Mouse (Mus musculus): Measurements from ENCODE around the gene Gm7861. TPM values are rescaled to one million over a fixed set of nuclear protein-coding genes. Genes with fewer than 3 reads are reported as not detected.
"Not testable (repeated sequence)": the region's sequence is repeated elsewhere in the genome, so short reads cannot be mapped to it uniquely, and the experiment has no call there.

Gene Gm7861
- total RNA-seq (2012; rRNA removed) (not detected in 2 replicates), total RNA-seq (2014; rRNA removed) (not detected in 2 replicates), polyA plus RNA-seq (2012; ENCODE audit: insufficient read length, low read depth) (not detected in 2 replicates)

- H3K4me1 ChIP-seq (ENCODE audit: control insufficient read depth in 1 of 2, insufficient read depth in 2 of 2); H3K79me2 ChIP-seq (replicated peaks; ENCODE audit: control insufficient read depth, extremely low read depth, insufficient read depth, poor library complexity, severe bottlenecking); H3K27me3 ChIP-seq (replicated peaks); H3K27ac ChIP-seq (ENCODE audit: insufficient read depth, low read depth); H3K4me2 ChIP-seq (ENCODE audit: insufficient read depth, low read depth, poor library complexity, severe bottlenecking); H3K4me3 ChIP-seq (replicated peaks in 1 of 3; ENCODE audit: low read depth in 2 of 3, low read length in 2 of 3, poor library complexity in 1 of 3); H3K9ac ChIP-seq (ENCODE audit: insufficient read depth, low read depth); DNase-seq (ENCODE audit: extremely low read depth); in situ Hi-C loops (cut with MboI; ENCODE audit: low pct_ligation_motif_present, low pct_unique_long_range_greater_than_20kb, low sequenced_read_pairs); H3K36me3 ChIP-seq (replicated peaks in 1 of 2; ENCODE audit: control insufficient read depth in 1 of 2, insufficient read depth in 1 of 2, low read length in 1 of 2); dilution Hi-C loops (cut with MboI; ENCODE audit: extremely low pct_ligation_motif_present, extremely low pct_unique_long_range_greater_than_20kb, low sequenced_read_pairs); H3K9me3 ChIP-seq (replicated peaks; ENCODE audit: low read length): not testable (repeated sequence)
These were observed at the start of gene Gm7861 for GRCm38 (mm10) chr8:21594408-21594807. TSS of gene Gm7861 (minus strand) at chr8:21594508.

DNA sequence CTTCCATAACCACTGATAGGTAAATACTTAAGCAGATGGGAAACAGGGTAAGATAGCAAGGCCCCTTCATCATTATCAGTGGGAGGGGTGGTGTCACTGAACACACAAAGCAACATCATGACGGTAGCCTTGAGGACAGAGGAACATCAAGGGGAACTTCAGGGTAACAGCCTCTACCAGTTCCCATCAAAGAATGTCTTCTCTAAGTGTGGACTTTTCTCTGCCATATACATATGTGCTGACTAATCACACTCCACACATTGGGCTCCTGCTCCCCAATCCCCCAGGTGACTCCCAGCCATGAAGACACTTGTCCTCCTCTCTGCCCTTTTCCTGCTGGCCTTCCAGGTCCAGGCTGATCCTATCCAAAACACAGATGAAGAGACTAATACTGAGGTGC lies 23.6 kb upstream of the Gm7861 start, which contains the start of gene Defa26:
TSS of gene Defa26 (plus strand) at position 301 of the 400 bp plus-strand sequence.
- H3K36me3 ChIP-seq (replicated peaks in 1 of 2; ENCODE audit: control insufficient read depth in 1 of 2, insufficient read depth in 1 of 2, low read length in 1 of 2); H3K4me3 ChIP-seq (replicated peaks in 1 of 3; ENCODE audit: low read depth in 2 of 3, low read length in 2 of 3, poor library complexity in 1 of 3); H3K9ac ChIP-seq (ENCODE audit: insufficient read depth, low read depth); in situ Hi-C loops (cut with MboI; ENCODE audit: low pct_ligation_motif_present, low pct_unique_long_range_greater_than_20kb, low sequenced_read_pairs); H3K27ac ChIP-seq (ENCODE audit: insufficient read depth, low read depth); H3K27me3 ChIP-seq (replicated peaks); H3K79me2 ChIP-seq (replicated peaks; ENCODE audit: control insufficient read depth, extremely low read depth, insufficient read depth, poor library complexity, severe bottlenecking); H3K4me2 ChIP-seq (ENCODE audit: insufficient read depth, low read depth, poor library complexity, severe bottlenecking); H3K4me1 ChIP-seq (ENCODE audit: control insufficient read depth in 1 of 2, insufficient read depth in 2 of 2); DNase-seq (ENCODE audit: extremely low read depth); dilution Hi-C loops (cut with MboI; ENCODE audit: extremely low pct_ligation_motif_present, extremely low pct_unique_long_range_greater_than_20kb, low sequenced_read_pairs); H3K9me3 ChIP-seq (replicated peaks; ENCODE audit: low read length): not testable (repeated sequence)

DNA sequence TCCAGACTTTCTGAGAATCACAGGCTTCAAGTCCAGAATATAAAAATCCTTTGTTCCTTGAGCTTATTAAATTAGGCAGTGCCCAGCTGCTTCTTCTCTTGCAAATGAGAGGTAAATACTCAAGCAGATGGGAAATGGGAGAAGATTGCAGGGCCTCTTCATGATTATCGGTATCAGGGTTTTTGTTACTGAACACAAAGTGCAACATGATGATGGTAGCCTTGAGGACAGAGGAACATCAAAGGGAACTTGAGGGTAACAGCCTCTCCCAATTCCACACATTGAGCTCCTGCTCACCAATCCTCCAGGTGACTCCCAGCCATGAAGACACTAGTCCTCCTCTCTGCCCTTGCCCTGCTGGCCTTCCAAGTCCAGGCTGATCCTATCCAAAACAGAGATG lies 11.6 kb downstream of the Gm7861 start, which contains the start of gene Defa28:
TSS of gene Defa28 (plus strand) at position 301 of the 400 bp plus-strand sequence.
- H3K79me2 ChIP-seq (replicated peaks; ENCODE audit: control insufficient read depth, extremely low read depth, insufficient read depth, poor library complexity, severe bottlenecking); H3K4me2 ChIP-seq (ENCODE audit: insufficient read depth, low read depth, poor library complexity, severe bottlenecking); H3K9ac ChIP-seq (ENCODE audit: insufficient read depth, low read depth); H3K27me3 ChIP-seq (replicated peaks); H3K36me3 ChIP-seq (replicated peaks in 1 of 2; ENCODE audit: control insufficient read depth in 1 of 2, insufficient read depth in 1 of 2, low read length in 1 of 2); H3K9me3 ChIP-seq (replicated peaks; ENCODE audit: low read length); dilution Hi-C loops (cut with MboI; ENCODE audit: extremely low pct_ligation_motif_present, extremely low pct_unique_long_range_greater_than_20kb, low sequenced_read_pairs); in situ Hi-C loops (cut with MboI; ENCODE audit: low pct_ligation_motif_present, low pct_unique_long_range_greater_than_20kb, low sequenced_read_pairs); H3K27ac ChIP-seq (ENCODE audit: insufficient read depth, low read depth); H3K4me3 ChIP-seq (replicated peaks in 1 of 3; ENCODE audit: low read depth in 2 of 3, low read length in 2 of 3, poor library complexity in 1 of 3); H3K4me1 ChIP-seq (ENCODE audit: control insufficient read depth in 1 of 2, insufficient read depth in 2 of 2); DNase-seq (ENCODE audit: extremely low read depth): not testable (repeated sequence)

DNA sequence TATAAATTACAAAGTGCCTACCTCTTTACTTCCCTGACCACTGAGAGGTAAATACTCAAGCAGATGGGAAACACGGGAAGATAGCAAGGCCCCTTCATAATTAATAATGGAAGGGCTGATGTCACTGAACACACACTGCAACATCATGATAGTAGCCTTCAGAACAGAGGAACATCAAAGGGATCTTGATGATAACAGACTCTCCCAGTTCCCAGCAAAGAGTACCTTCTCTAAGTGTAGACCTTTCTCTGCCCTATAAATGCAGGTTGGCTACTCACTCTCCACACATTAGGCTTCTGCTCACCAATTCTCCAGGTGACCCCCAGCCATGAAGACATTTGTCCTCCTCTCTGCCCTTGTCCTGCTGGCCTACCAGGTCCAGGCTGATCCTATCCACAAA lies 29.2 kb downstream of the Gm7861 start, which contains the start of gene Defa37:
TSS of gene Defa37 (plus strand) at position 301 of the 400 bp plus-strand sequence.
- H3K36me3 ChIP-seq (replicated peaks in 1 of 2; ENCODE audit: control insufficient read depth in 1 of 2, insufficient read depth in 1 of 2, low read length in 1 of 2); H3K9ac ChIP-seq (ENCODE audit: insufficient read depth, low read depth); H3K27ac ChIP-seq (ENCODE audit: insufficient read depth, low read depth); dilution Hi-C loops (cut with MboI; ENCODE audit: extremely low pct_ligation_motif_present, extremely low pct_unique_long_range_greater_than_20kb, low sequenced_read_pairs); DNase-seq (ENCODE audit: extremely low read depth); H3K79me2 ChIP-seq (replicated peaks; ENCODE audit: control insufficient read depth, extremely low read depth, insufficient read depth, poor library complexity, severe bottlenecking); H3K9me3 ChIP-seq (replicated peaks; ENCODE audit: low read length); H3K4me1 ChIP-seq (ENCODE audit: control insufficient read depth in 1 of 2, insufficient read depth in 2 of 2); in situ Hi-C loops (cut with MboI; ENCODE audit: low pct_ligation_motif_present, low pct_unique_long_range_greater_than_20kb, low sequenced_read_pairs); H3K4me3 ChIP-seq (replicated peaks in 1 of 3; ENCODE audit: low read depth in 2 of 3, low read length in 2 of 3, poor library complexity in 1 of 3); H3K27me3 ChIP-seq (replicated peaks); H3K4me2 ChIP-seq (ENCODE audit: insufficient read depth, low read depth, poor library complexity, severe bottlenecking): not testable (repeated sequence)

Other genes starting within 250 kb of the Gm7861 start
- not detected in 2 replicates for gene Defa2, start 216.0 kb downstream of the Gm7861 start, total RNA-seq (2012; rRNA removed)
- gene Defa2, start 216.0 kb downstream of the Gm7861 start, total RNA-seq (2014; rRNA removed): not detected in 2 replicates
- not detected in 2 replicates for gene Defa2, start 216.0 kb downstream of the Gm7861 start, polyA plus RNA-seq (2012; ENCODE audit: insufficient read length, low read depth)
- not detected in 2 replicates for gene Defa33, start 202.7 kb downstream of the Gm7861 start, total RNA-seq (2012; rRNA removed)
- not detected in 2 replicates for gene Defa33, start 202.7 kb downstream of the Gm7861 start, total RNA-seq (2014; rRNA removed)
- gene Defa33, start 202.7 kb downstream of the Gm7861 start, polyA plus RNA-seq (2012; ENCODE audit: insufficient read length, low read depth): not detected in 2 replicates
- gene Defa36, start 167.1 kb downstream of the Gm7861 start, total RNA-seq (2012; rRNA removed): not detected in 2 replicates
- gene Defa36, start 167.1 kb downstream of the Gm7861 start, total RNA-seq (2014; rRNA removed): not detected in 2 replicates
- gene Defa36, start 167.1 kb downstream of the Gm7861 start, polyA plus RNA-seq (2012; ENCODE audit: insufficient read length, low read depth): not detected in 2 replicates
- not detected in 2 replicates for gene Gm7849, start 137.9 kb downstream of the Gm7861 start, total RNA-seq (2012; rRNA removed)
- not detected in 2 replicates for gene Gm7849, start 137.9 kb downstream of the Gm7861 start, total RNA-seq (2014; rRNA removed)
- not detected in 2 replicates for gene Gm7849, start 137.9 kb downstream of the Gm7861 start, polyA plus RNA-seq (2012; ENCODE audit: insufficient read length, low read depth)
- not detected in 2 replicates for gene Defa20, start 85.2 kb downstream of the Gm7861 start, total RNA-seq (2012; rRNA removed)
- gene Defa20, start 85.2 kb downstream of the Gm7861 start, total RNA-seq (2014; rRNA removed): not detected in 2 replicates
- gene Defa20, start 85.2 kb downstream of the Gm7861 start, polyA plus RNA-seq (2012; ENCODE audit: insufficient read length, low read depth): not detected in 2 replicates
- gene Defa32, start 65.5 kb downstream of the Gm7861 start, total RNA-seq (2012; rRNA removed): not detected in 2 replicates
- gene Defa32, start 65.5 kb downstream of the Gm7861 start, total RNA-seq (2014; rRNA removed): not detected in 2 replicates
- not detected in 2 replicates for gene Defa32, start 65.5 kb downstream of the Gm7861 start, polyA plus RNA-seq (2012; ENCODE audit: insufficient read length, low read depth)
- not detected in 2 replicates for gene Defa37, start 29.1 kb downstream of the Gm7861 start, total RNA-seq (2012; rRNA removed)
- gene Defa37, start 29.1 kb downstream of the Gm7861 start, total RNA-seq (2014; rRNA removed): not detected in 2 replicates
- not detected in 2 replicates for gene Defa37, start 29.1 kb downstream of the Gm7861 start, polyA plus RNA-seq (2012; ENCODE audit: insufficient read length, low read depth)
- not detected in 2 replicates for gene Defa28, start 11.5 kb downstream of the Gm7861 start, total RNA-seq (2012; rRNA removed)
- gene Defa28, start 11.5 kb downstream of the Gm7861 start, total RNA-seq (2014; rRNA removed): not detected in 2 replicates
- not detected in 2 replicates for gene Defa28, start 11.5 kb downstream of the Gm7861 start, polyA plus RNA-seq (2012; ENCODE audit: insufficient read length, low read depth)
- not detected in 2 replicates for gene Defa26, start 23.7 kb upstream of the Gm7861 start, total RNA-seq (2012; rRNA removed)
- gene Defa26, start 23.7 kb upstream of the Gm7861 start, total RNA-seq (2014; rRNA removed): not detected in 2 replicates
- gene Defa26, start 23.7 kb upstream of the Gm7861 start, polyA plus RNA-seq (2012; ENCODE audit: insufficient read length, low read depth): not detected in 2 replicates
- gene Defa17, start 61.3 kb upstream of the Gm7861 start, total RNA-seq (2012; rRNA removed): not detected in 2 replicates
- gene Defa17, start 61.3 kb upstream of the Gm7861 start, total RNA-seq (2014; rRNA removed): not detected in 2 replicates
- gene Defa17, start 61.3 kb upstream of the Gm7861 start, polyA plus RNA-seq (2012; ENCODE audit: insufficient read length, low read depth): not detected in 2 replicates
- not detected in 2 replicates for gene Defa34, start 71.3 kb upstream of the Gm7861 start, total RNA-seq (2012; rRNA removed)
- gene Defa34, start 71.3 kb upstream of the Gm7861 start, total RNA-seq (2014; rRNA removed): not detected in 2 replicates
- not detected in 2 replicates for gene Defa34, start 71.3 kb upstream of the Gm7861 start, polyA plus RNA-seq (2012; ENCODE audit: insufficient read length, low read depth)
- not detected in 2 replicates for gene AY761184, start 109.1 kb upstream of the Gm7861 start, total RNA-seq (2012; rRNA removed)
- gene AY761184, start 109.1 kb upstream of the Gm7861 start, total RNA-seq (2014; rRNA removed): not detected in 2 replicates
- gene AY761184, start 109.1 kb upstream of the Gm7861 start, polyA plus RNA-seq (2012; ENCODE audit: insufficient read length, low read depth): not detected in 2 replicates
- not detected in 2 replicates for gene Defa24, start 140.0 kb upstream of the Gm7861 start, total RNA-seq (2012; rRNA removed)
- not detected in 2 replicates for gene Defa24, start 140.0 kb upstream of the Gm7861 start, total RNA-seq (2014; rRNA removed)
- gene Defa24, start 140.0 kb upstream of the Gm7861 start, polyA plus RNA-seq (2012; ENCODE audit: insufficient read length, low read depth): not detected in 2 replicates
- gene Defb50, start 229.0 kb upstream of the Gm7861 start, total RNA-seq (2012; rRNA removed): not detected in 2 replicates
- not detected in 2 replicates for gene Defb50, start 229.0 kb upstream of the Gm7861 start, total RNA-seq (2014; rRNA removed)
- gene Defb50, start 229.0 kb upstream of the Gm7861 start, polyA plus RNA-seq (2012; ENCODE audit: insufficient read length, low read depth): not detected in 2 replicates
- not detected in 2 replicates for gene Defb2, start 245.4 kb upstream of the Gm7861 start, total RNA-seq (2012; rRNA removed)
- gene Defb2, start 245.4 kb upstream of the Gm7861 start, total RNA-seq (2014; rRNA removed): not detected in 2 replicates
- not detected in 2 replicates for gene Defb2, start 245.4 kb upstream of the Gm7861 start, polyA plus RNA-seq (2012; ENCODE audit: insufficient read length, low read depth)

Data from CH12.LX (cell line).